Mouse (Mus musculus) kidney, embryonic 14.5 days (tissue): Measurements from ENCODE around the gene 2900026A02Rik. TPM values are rescaled to one million over a fixed set of nuclear protein-coding genes. Genes with fewer than 3 reads are reported as not detected.

Source experiments
- ATAC-seq: fragments of 200-750 bp; cut with Nextera tagmentation; 2 replicates; pipeline ENCODE4 v1.8.0; 2017; ENCODE audit warnings: moderate number of reproducible peaks, mild to moderate bottlenecking, moderate TSS enrichment, moderate library complexity; ENCODE audit not compliant: low FRiP score, low TSS enrichment
- H3K27ac ChIP-seq: fragments of 300-500 bp; sonication (generic); 2 replicates; pipeline ENCODE4 v1.5.1; 2014; ENCODE audit warnings: low read depth, mild to moderate bottlenecking, low read length, moderate library complexity, mixed read lengths
- H3K27me3 ChIP-seq: fragments of 300-500 bp; sonication (generic); 2 replicates; pipeline ENCODE4 v1.6.1; 2014; ENCODE audit warnings: mild to moderate bottlenecking, low read length; ENCODE audit not compliant: control insufficient read depth, insufficient read depth
- H3K36me3 ChIP-seq: fragments of 300-500 bp; sonication (generic); 2 replicates; pipeline ENCODE4 v1.6.1; 2014; ENCODE audit warnings: low read length, mixed read lengths; ENCODE audit not compliant: control insufficient read depth, insufficient read depth
- H3K4me1 ChIP-seq: fragments of 300-500 bp; sonication (generic); 2 replicates; pipeline ENCODE4 v1.6.1; 2014; ENCODE audit warnings: low read length, mixed read lengths; ENCODE audit not compliant: control insufficient read depth, insufficient read depth
- H3K4me2 ChIP-seq: fragments of 300-500 bp; sonication (generic); replicated peaks from 2 replicates; pipeline ENCODE4 v1.6.1; 2014; ENCODE audit warnings: low read depth, mild to moderate bottlenecking, low read length
- H3K4me3 ChIP-seq: fragments of 300-500 bp; sonication (generic); 2 replicates; pipeline ENCODE4 v1.5.1; 2014; ENCODE audit warnings: mild to moderate bottlenecking, low read length
- H3K9ac ChIP-seq: fragments of 300-500 bp; sonication (generic); 2 replicates; pipeline ENCODE4 v1.6.1; 2014; ENCODE audit warnings: low read depth, mild to moderate bottlenecking, low read length, moderate library complexity
- H3K9me3 ChIP-seq: fragments of 300-500 bp; sonication (generic); 2 replicates; pipeline ENCODE4 v1.6.1; 2016; ENCODE audit warnings: low read length; ENCODE audit not compliant: control insufficient read depth
- WGBS: fragments of 180-500 bp; shearing (Covaris S2); extraction: QIAGEN DNeasy Blood & Tissue Kit; methylation state at CpG from one replicate; pipeline ENCODE4 v1.1.7; 2014; 5-methylcytosine and 5-hydroxymethylcytosine counted together
- polyA plus RNA-seq: library from polyadenylated mRNA; unstranded; fragments of >200 nt; fragmentation: Nextera tagmentation; extraction: Ambion mirVana; gene quantifications from 2 replicates; pipeline ENCODE4 v1.2.1, GENCODE M21; 2014

2900026A02Rik gene
- polyA plus RNA-seq, 1 experiment from 2014 or later = 5.4 TPM

- H3K9me3 ChIP-seq = no peaks in the 10 kb centered on the region
- no peaks in the 10 kb centered on the region for H3K27me3 ChIP-seq
- H3K27ac ChIP-seq = no peak overlapping the region
- peak overlapping the region; percentile 50 for H3K4me2 ChIP-seq
- peak overlapping the region; percentile 37; the same call in 1 of the 2 replicates for H3K9ac ChIP-seq
- no peak for ATAC-seq
- peak overlapping the region; percentile 27 for H3K4me3 ChIP-seq
- H3K36me3 ChIP-seq = no peaks in the 10 kb centered on the region
- peaks cover 38% of the 10 kb centered on the region for H3K4me1 ChIP-seq
- WGBS = 10% methylated on average over 13 of the region's 13 CpGs
These were observed 57.9 kb downstream of the 2900026A02Rik start for GRCm38 (mm10) chr5:113163116-113163515.

GRCm38 (mm10) chr5:113162699-113163098, 58.3 kb downstream of the 2900026A02Rik start:
- H3K27ac ChIP-seq = no peak overlapping the region
- no peak for ATAC-seq

DNA sequence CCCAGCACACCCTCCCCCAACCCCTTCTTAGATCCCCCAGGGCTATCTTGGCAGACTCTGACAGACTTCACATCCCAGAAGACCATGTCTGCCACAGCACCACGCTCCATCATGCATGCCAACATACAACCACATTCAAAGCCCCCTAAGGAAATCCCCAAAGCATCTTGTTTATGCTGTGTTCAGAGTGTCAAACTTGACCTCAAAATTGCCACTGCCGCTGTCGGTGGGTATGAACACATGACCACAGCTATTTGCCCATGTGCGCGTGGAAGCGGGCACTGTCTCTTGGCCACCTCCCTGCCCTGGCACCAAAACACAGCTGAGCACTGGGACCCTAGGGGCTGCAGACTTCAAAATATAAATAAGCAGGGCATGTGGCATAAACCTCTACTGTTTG, 59.5 kb downstream of the 2900026A02Rik start:
- no peak overlapping the region for H3K27ac ChIP-seq
- H3K9me3 ChIP-seq = no peaks in the 10 kb centered on the region
- H3K4me3 ChIP-seq = no peak overlapping the region
- H3K4me2 ChIP-seq = no peak overlapping the region
- no peak overlapping the region for H3K9ac ChIP-seq
- peaks cover 49% of the 10 kb centered on the region for H3K4me1 ChIP-seq
- ATAC-seq = no peak
- no peaks in the 10 kb centered on the region for H3K27me3 ChIP-seq
- no peaks in the 10 kb centered on the region for H3K36me3 ChIP-seq
- 96% methylated on average over 6 of the region's 6 CpGs for WGBS

More at GRCm38 (mm10) chr5:113162699-113163098, 58.3 kb downstream of the 2900026A02Rik start:
- Histone ChIP-seq H3K4me3 (peak overlapping the region; percentile 27), H3K4me2 (peak overlapping the region; percentile 50), H3K4me1 (peaks cover 42% of the 10 kb centered on the region), H3K36me3 (no peaks in the 10 kb centered on the region), H3K9me3 (no peaks in the 10 kb centered on the region), H3K9ac (peak overlapping the region; percentile 37; the same call in 1 of the 2 replicates), H3K27me3 (no peaks in the 10 kb centered on the region)
- WGBS = 17% methylated on average over 9 of the region's 9 CpGs

DNA sequence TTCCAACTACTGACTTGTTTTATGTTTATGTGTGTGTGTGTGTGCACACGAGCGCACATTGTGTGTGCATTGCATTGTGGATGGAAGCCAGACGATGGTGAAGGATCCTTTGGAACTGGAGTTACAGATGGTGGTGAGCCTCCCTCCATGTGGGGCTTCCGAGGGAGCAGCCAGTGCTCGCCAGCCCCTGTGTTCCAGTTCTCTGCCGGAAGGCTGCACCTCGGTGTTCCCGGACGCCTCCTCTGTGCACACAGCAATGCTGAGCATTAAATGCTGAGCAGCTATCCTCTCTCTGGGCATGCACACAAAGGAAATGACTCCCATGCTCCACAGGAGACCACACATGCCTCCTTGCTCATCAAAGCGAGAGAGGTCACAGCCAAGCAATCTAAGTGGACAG, 60.7 kb downstream of the 2900026A02Rik start:
- WGBS = 62% methylated on average over 10 of the region's 10 CpGs
- peaks cover 48% of the 10 kb centered on the region for H3K4me1 ChIP-seq
- no peak for ATAC-seq

GRCm38 (mm10) chr5:113158759-113159355, 62.2 kb downstream of the 2900026A02Rik start:
- Histone ChIP-seq H3K27ac (peak overlapping the region; percentile 33; the same call in 1 of the 2 replicates), H3K4me2 (no peak overlapping the region), H3K4me3 (no peak overlapping the region), H3K4me1 (peaks cover 39% of the 10 kb centered on the region), H3K9ac (no peak overlapping the region), H3K27me3 (no peaks in the 10 kb centered on the region), H3K9me3 (no peaks in the 10 kb centered on the region), H3K36me3 (no peaks in the 10 kb centered on the region)
- peak; percentile 17 for ATAC-seq
- 12% methylated on average over 8 of the region's 8 CpGs for WGBS

More for the DNA sequence above, 60.7 kb downstream of the 2900026A02Rik start:
- Histone ChIP-seq H3K27ac (no peak overlapping the region), H3K36me3 (no peaks in the 10 kb centered on the region), H3K9ac (no peak overlapping the region), H3K27me3 (no peaks in the 10 kb centered on the region), H3K4me3 (no peak overlapping the region), H3K9me3 (no peaks in the 10 kb centered on the region), H3K4me2 (no peak overlapping the region)

- ATAC-seq = no peak
- H3K9me3 ChIP-seq = no peaks in the 10 kb centered on the region
- H3K36me3 ChIP-seq = no peaks in the 10 kb centered on the region
- H3K4me1 ChIP-seq = peaks cover 40% of the 10 kb centered on the region
- no peak overlapping the region for H3K4me2 ChIP-seq
- H3K27me3 ChIP-seq = no peaks in the 10 kb centered on the region
- H3K9ac ChIP-seq = no peak overlapping the region
- 37% methylated on average over 10 of the region's 10 CpGs for whole genome bisulfite sequencing
- peak overlapping the region; percentile 38; the same call in 1 of the 2 replicates for H3K27ac ChIP-seq
- no peak overlapping the region for H3K4me3 ChIP-seq
These were observed 63.4 kb downstream of the 2900026A02Rik start for GRCm38 (mm10) chr5:113157588-113157987.

DNA sequence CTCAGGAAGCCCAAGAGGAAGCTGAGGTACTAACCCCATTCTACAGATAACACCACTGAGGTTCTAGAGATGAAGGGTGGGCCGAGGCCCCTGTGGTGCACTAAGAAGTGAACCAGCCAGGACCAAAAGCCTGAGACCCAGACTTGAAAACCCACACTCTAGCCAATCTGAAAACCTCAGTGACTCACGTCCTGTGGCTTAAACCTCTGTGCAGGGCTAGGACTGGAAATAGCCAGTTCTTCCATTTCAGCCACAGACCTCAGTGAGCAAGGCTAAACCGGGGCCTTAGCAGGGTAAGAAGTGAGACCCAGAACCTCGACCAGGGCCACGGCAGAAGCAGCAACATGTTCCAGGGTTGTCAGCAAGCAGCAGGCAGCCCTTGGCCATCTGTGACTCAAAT, 64.0 kb downstream of the 2900026A02Rik start:
- 76% methylated on average over 5 of the region's 5 CpGs for WGBS
- no peak overlapping the region for H3K9ac ChIP-seq
- no peak overlapping the region for H3K4me2 ChIP-seq
- H3K4me1 ChIP-seq = peaks cover 43% of the 10 kb centered on the region
- H3K27ac ChIP-seq = no peak overlapping the region
- H3K36me3 ChIP-seq = no peaks in the 10 kb centered on the region
- H3K9me3 ChIP-seq = no peaks in the 10 kb centered on the region
- H3K27me3 ChIP-seq = no peaks in the 10 kb centered on the region
- H3K4me3 ChIP-seq = no peak overlapping the region
- ATAC-seq = no peak

DNA sequence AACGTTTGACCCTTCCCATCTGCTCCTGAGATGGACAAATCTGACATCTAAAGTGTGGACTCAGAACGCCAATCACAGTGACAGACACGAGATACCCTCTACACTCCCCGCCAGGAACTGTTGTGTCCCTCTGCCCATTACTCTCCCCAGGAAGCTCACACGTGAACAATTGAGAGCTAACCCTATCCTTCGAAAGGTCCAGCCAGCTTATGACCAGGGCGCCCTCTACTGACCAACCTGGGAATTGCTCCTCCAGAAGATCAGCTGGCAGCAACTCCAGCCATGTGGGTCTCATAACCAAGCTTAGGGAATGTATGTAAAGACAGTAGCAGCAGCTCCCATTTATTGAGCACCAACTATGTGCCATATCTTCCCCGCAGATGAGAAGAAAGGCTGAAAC, 65.9 kb downstream of the 2900026A02Rik start:
- Histone ChIP-seq H3K27me3 (no peaks in the 10 kb centered on the region), H3K9me3 (no peaks in the 10 kb centered on the region), H3K4me1 (peaks cover 44% of the 10 kb centered on the region), H3K36me3 (no peaks in the 10 kb centered on the region), H3K9ac (no peak overlapping the region), H3K27ac (no peak overlapping the region), H3K4me3 (no peak overlapping the region), H3K4me2 (no peak overlapping the region)
- WGBS = 6% methylated on average over 8 of the region's 8 CpGs
- no peak for ATAC-seq

GRCm38 (mm10) chr5:113154441-113154840, 66.6 kb downstream of the 2900026A02Rik start:
- Histone ChIP-seq H3K9me3 (no peaks in the 10 kb centered on the region), H3K4me1 (peaks cover 44% of the 10 kb centered on the region), H3K27me3 (no peaks in the 10 kb centered on the region), H3K4me3 (no peak overlapping the region), H3K27ac (no peak overlapping the region), H3K9ac (no peak overlapping the region), H3K4me2 (no peak overlapping the region), H3K36me3 (no peaks in the 10 kb centered on the region)
- no peak for ATAC-seq
- WGBS = 80% methylated on average over 5 of the region's 5 CpGs
